Mouse (Mus musculus) forebrain, postnatal 0 days (tissue): ENCODE measurements around the gene Inca1. TPM values are rescaled to one million over a fixed set of nuclear protein-coding genes. Genes with fewer than 3 reads are reported as not detected.

ENCODE experiments used
- ATAC-seq: fragments of 200-750 bp; cut with Nextera tagmentation; 2 replicates; pipeline ENCODE4 v1.8.0; 2017; ENCODE audit warnings: mild to moderate bottlenecking, moderate library complexity
- DNase-seq: peaks from one replicate; pipeline ENCODE4 v3.0.0-alpha.2; 2015
- H3K27ac ChIP-seq: fragments of 300-500 bp; sonication (generic); 2 replicates; pipeline ENCODE4 v1.5.1; 2014; ENCODE audit warnings: low read depth, mild to moderate bottlenecking, antibody characterized with exemption, low read length, moderate library complexity, mixed read lengths
- H3K27me3 ChIP-seq: fragments of 300-500 bp; sonication (generic); 2 replicates; pipeline ENCODE4 v1.6.1; 2014; ENCODE audit warnings: mild to moderate bottlenecking, low read length, mixed read lengths; ENCODE audit not compliant: insufficient read depth
- H3K36me3 ChIP-seq: fragments of 300-500 bp; sonication (generic); 2 replicates; pipeline ENCODE4 v1.6.1; 2014; ENCODE audit warnings: mild to moderate bottlenecking, moderate library complexity; ENCODE audit not compliant: insufficient read depth
- H3K4me1 ChIP-seq: fragments of 300-500 bp; sonication (generic); 2 replicates; pipeline ENCODE4 v1.6.1; 2014; ENCODE audit warnings: antibody characterized with exemption; ENCODE audit not compliant: insufficient read depth
- H3K4me2 ChIP-seq: fragments of 300-500 bp; sonication (generic); 2 replicates; pipeline ENCODE4 v1.6.1; 2014; ENCODE audit warnings: low read depth, mild to moderate bottlenecking, moderate library complexity
- H3K4me3 ChIP-seq: fragments of 300-500 bp; sonication (generic); 2 replicates; pipeline ENCODE4 v1.5.1; 2014; ENCODE audit warnings: low read depth, low read length, mixed read lengths
- H3K9ac ChIP-seq: fragments of 300-500 bp; sonication (generic); 2 replicates; pipeline ENCODE4 v1.6.1; 2014; ENCODE audit warnings: mild to moderate bottlenecking
- H3K9me3 ChIP-seq: fragments of 300-500 bp; sonication (generic); 2 replicates; pipeline ENCODE4 v1.6.1; 2016; ENCODE audit warnings: low read length
- CTCF ChIP-seq: sonication (generic); IDR thresholded peaks from 2 replicates; pipeline ENCODE4 v1.5.1; 2016; ENCODE audit warnings: antibody characterized with exemption, control low read depth, low read depth
- WGBS: fragments of 180-500 bp; shearing (Covaris S2); extraction: QIAGEN DNeasy Blood & Tissue Kit; methylation state at CpG from one replicate; pipeline ENCODE4 v1.1.7; 2014; 5-methylcytosine and 5-hydroxymethylcytosine counted together
- microRNA-seq, 2 experiments: library from miRNA; unstranded; fragments of <30 nt; microRNA quantifications; one replicate each; pipeline ENCODE4; 2016
- polyA plus RNA-seq: library from polyadenylated mRNA; unstranded; fragments of >200 nt; fragmentation: Nextera tagmentation; extraction: Ambion mirVana; gene quantifications from 2 replicates; pipeline ENCODE4 v1.2.1, GENCODE M21; 2015
- total RNA-seq: library from RNA; depleted of rRNA; stranded (reverse); fragments of >200 nt; gene quantifications from 2 replicates; pipeline ENCODE4 v1.2.3, GENCODE M21; 2014; rRNA removed

Gene Inca1
- total and polyA plus RNA-seq, 2 experiments from 2014 or later: 0.62 to 2.1 TPM

- DNase-seq: no peak
- Histone ChIP-seq H3K9ac (no peak overlapping the region), H3K27me3 (no peaks in the 10 kb centered on the region), H3K9me3 (no peaks in the 10 kb centered on the region), H3K4me2 (no peak overlapping the region), H3K27ac (no peak overlapping the region), H3K4me3 (no peak overlapping the region), H3K36me3 (peaks cover 16% of the 10 kb centered on the region), H3K4me1 (peaks cover 12% of the 10 kb centered on the region)
- no peak for ATAC-seq
- TF ChIP-seq CTCF: no peak
- WGBS: 91% methylated on average over 6 of the region's 6 CpGs
These were observed 56.9 kb downstream of the Inca1 start for GRCm38 (mm10) chr11:70643051-70643450.

- Histone ChIP-seq H3K4me2 (no peak overlapping the region), H3K27me3 (no peaks in the 10 kb centered on the region), H3K4me1 (peaks cover 8% of the 10 kb centered on the region), H3K9ac (no peak overlapping the region), H3K27ac (no peak overlapping the region), H3K36me3 (peaks cover 16% of the 10 kb centered on the region), H3K9me3 (no peaks in the 10 kb centered on the region), H3K4me3 (no peak overlapping the region)
- DNase-seq: no peak
- TF ChIP-seq CTCF: no peak
- WGBS: 83% methylated on average over 7 of the region's 7 CpGs
- no peak for ATAC-seq
These were observed 58.7 kb downstream of the Inca1 start for GRCm38 (mm10) chr11:70641241-70641640.

GRCm38 (mm10) chr11:70639976-70640375 is 60.0 kb downstream of the Inca1 start:
- Histone ChIP-seq H3K36me3 (peaks cover 10% of the 10 kb centered on the region), H3K4me2 (no peak overlapping the region), H3K9me3 (no peaks in the 10 kb centered on the region), H3K4me1 (no peaks in the 10 kb centered on the region), H3K9ac (no peak overlapping the region), H3K27me3 (no peaks in the 10 kb centered on the region), H3K27ac (no peak overlapping the region), H3K4me3 (no peak overlapping the region)
- WGBS: 80% methylated on average over 8 of the region's 8 CpGs
- no peak for TF ChIP-seq CTCF
- ATAC-seq: no peak
- DNase-seq: no peak

GRCm38 (mm10) chr11:70638714-70639278 is 61.2 kb downstream of the Inca1 start, which contains the start of gene Gp1ba:
Gp1ba (plus strand) TSS chr11:70639122.
- Histone ChIP-seq H3K36me3 (peaks cover 3% of the 10 kb centered on the region; the same call in 1 of the 2 replicates), H3K9ac (no peak within 1 kb of the TSS), H3K4me2 (no peak within 1 kb of the TSS), H3K27me3 (no peaks in the 10 kb centered on the region), H3K27ac (no peak within 1 kb of the TSS), H3K9me3 (no peaks in the 10 kb centered on the region), H3K4me3 (no peak within 1 kb of the TSS), H3K4me1 (no peaks in the 10 kb centered on the region)
- ATAC-seq (no peak), DNase-seq (no peak)
- TF ChIP-seq CTCF: no peak
- 63% methylated on average over 5 of the region's 5 CpGs for WGBS

Small RNA genes lying within 50 kb of the gene (microRNA-seq; reads per million reads assigned to microRNA genes)
- gene Mir6925: 0 to 0.24 reads per million in 2 experiments

Other genes starting within 250 kb of the Inca1 start
- gene Med11, start 248.2 kb downstream of the Inca1 start, total RNA-seq: 21.2 and 41.3 TPM in 2 replicates
- gene Med11, start 248.2 kb downstream of the Inca1 start, polyA plus RNA-seq: 35.3 and 35.6 TPM in 2 replicates
- 0.54 and 1.1 TPM in 2 replicates for gene Zmynd15, start 240.7 kb downstream of the Inca1 start, total RNA-seq
- gene Zmynd15, start 240.7 kb downstream of the Inca1 start, polyA plus RNA-seq: 0.24 and 0.84 TPM in 2 replicates
- 2.2 and 2.3 TPM in 2 replicates for gene Cxcl16, start 240.2 kb downstream of the Inca1 start, total RNA-seq
- gene Cxcl16, start 240.2 kb downstream of the Inca1 start, polyA plus RNA-seq: 2.0 and 2.4 TPM in 2 replicates
- gene Tm4sf5, start 194.9 kb downstream of the Inca1 start, total RNA-seq: 2.8 and 6.3 TPM in 2 replicates
- 7.5 and 11.6 TPM in 2 replicates for gene Tm4sf5, start 194.9 kb downstream of the Inca1 start, polyA plus RNA-seq
- gene Vmo1, start 185.5 kb downstream of the Inca1 start, total RNA-seq: not detected in 2 replicates
- gene Vmo1, start 185.5 kb downstream of the Inca1 start, polyA plus RNA-seq: 0.24 TPM in 1 of 2 replicates, not detected in the other
- not detected in 2 replicates for gene Gltpd2, start 181.0 kb downstream of the Inca1 start, total RNA-seq
- 0.18 and 0.25 TPM in 2 replicates for gene Gltpd2, start 181.0 kb downstream of the Inca1 start, polyA plus RNA-seq
- gene Psmb6, start 174.8 kb downstream of the Inca1 start, total RNA-seq: 428 and 451 TPM in 2 replicates
- 820 and 1,026 TPM in 2 replicates for gene Psmb6, start 174.8 kb downstream of the Inca1 start, polyA plus RNA-seq
- gene Gm40193, start 167.2 kb downstream of the Inca1 start, total RNA-seq: not detected in 2 replicates
- gene Gm40193, start 167.2 kb downstream of the Inca1 start, polyA plus RNA-seq: not detected in 2 replicates
- gene Pld2, start 160.1 kb downstream of the Inca1 start, total RNA-seq: 33.7 and 40.5 TPM in 2 replicates
- gene Pld2, start 160.1 kb downstream of the Inca1 start, polyA plus RNA-seq: 8.4 and 11.6 TPM in 2 replicates
- gene Mink1, start 137.3 kb downstream of the Inca1 start, total RNA-seq: 63.5 and 81.2 TPM in 2 replicates
- 9.5 and 15.0 TPM in 2 replicates for gene Mink1, start 137.3 kb downstream of the Inca1 start, polyA plus RNA-seq
- 0.31 and 0.48 TPM in 2 replicates for gene 4930544D05Rik, start 84.3 kb downstream of the Inca1 start, total RNA-seq
- not detected in 2 replicates for gene 4930544D05Rik, start 84.3 kb downstream of the Inca1 start, polyA plus RNA-seq
- gene Chrne, start 80.9 kb downstream of the Inca1 start, total RNA-seq: 0.92 TPM in 1 of 2 replicates, not detected in the other
- 0.58 and 1.0 TPM in 2 replicates for gene Chrne, start 80.9 kb downstream of the Inca1 start, polyA plus RNA-seq
- gene Gp1ba, start 61.0 kb downstream of the Inca1 start, total RNA-seq: 0.10 TPM in 1 of 2 replicates, not detected in the other
- 0.08 and 0.18 TPM in 2 replicates for gene Gp1ba, start 61.0 kb downstream of the Inca1 start, polyA plus RNA-seq
- gene Rnf167, start 52.9 kb downstream of the Inca1 start, total RNA-seq: 63.2 and 76.4 TPM in 2 replicates
- 102 and 109 TPM in 2 replicates for gene Rnf167, start 52.9 kb downstream of the Inca1 start, polyA plus RNA-seq
- gene Slc25a11, start 52.7 kb downstream of the Inca1 start, total RNA-seq: 133 and 134 TPM in 2 replicates
- 151 and 160 TPM in 2 replicates for gene Slc25a11, start 52.7 kb downstream of the Inca1 start, polyA plus RNA-seq
- 386 and 408 TPM in 2 replicates for gene Pfn1, start 45.5 kb downstream of the Inca1 start, total RNA-seq
- 687 and 843 TPM in 2 replicates for gene Pfn1, start 45.5 kb downstream of the Inca1 start, polyA plus RNA-seq
- gene Eno3, start 43.0 kb downstream of the Inca1 start, total RNA-seq: 7.4 and 14.6 TPM in 2 replicates
- gene Eno3, start 43.0 kb downstream of the Inca1 start, polyA plus RNA-seq: 4.3 and 5.5 TPM in 2 replicates
- 49.2 and 57.1 TPM in 2 replicates for gene Spag7, start 30.7 kb downstream of the Inca1 start, total RNA-seq
- 56.6 and 116 TPM in 2 replicates for gene Spag7, start 30.7 kb downstream of the Inca1 start, polyA plus RNA-seq
- 12.8 and 17.3 TPM in 2 replicates for gene Camta2, start 12.1 kb downstream of the Inca1 start, total RNA-seq
- 11.1 and 17.7 TPM in 2 replicates for gene Camta2, start 12.1 kb downstream of the Inca1 start, polyA plus RNA-seq
- gene Kif1c, start 393 bp upstream of the Inca1 start, total RNA-seq: 16.8 and 25.9 TPM in 2 replicates
- gene Kif1c, start 393 bp upstream of the Inca1 start, polyA plus RNA-seq: 1.1 and 1.2 TPM in 2 replicates
- gene Zfp3, start 64.1 kb upstream of the Inca1 start, total RNA-seq: 13.4 and 14.8 TPM in 2 replicates
- gene Zfp3, start 64.1 kb upstream of the Inca1 start, polyA plus RNA-seq: 13.5 and 15.1 TPM in 2 replicates
- gene Scimp, start 112.4 kb upstream of the Inca1 start, total RNA-seq: not detected in 2 replicates
- 0.15 TPM in 1 of 2 replicates, not detected in the other for gene Scimp, start 112.4 kb upstream of the Inca1 start, polyA plus RNA-seq
- gene Rabep1, start 144.6 kb upstream of the Inca1 start, total RNA-seq: 107 and 109 TPM in 2 replicates
- 81.5 and 103 TPM in 2 replicates for gene Rabep1, start 144.6 kb upstream of the Inca1 start, polyA plus RNA-seq